Mouse (Mus musculus) forelimb bud, embryonic 11.5 days (tissue): ENCODE data around the gene Lmf2.
A peak's percentile ranks its signal among the peaks of the same experiment; 100 is the strongest.

Experiments used
- DNase-seq: peaks from one replicate; pipeline ENCODE4 v3.0.0-alpha.2; 2012; ENCODE audit warnings: low read depth, low spot score

Gene Lmf2

DNA sequence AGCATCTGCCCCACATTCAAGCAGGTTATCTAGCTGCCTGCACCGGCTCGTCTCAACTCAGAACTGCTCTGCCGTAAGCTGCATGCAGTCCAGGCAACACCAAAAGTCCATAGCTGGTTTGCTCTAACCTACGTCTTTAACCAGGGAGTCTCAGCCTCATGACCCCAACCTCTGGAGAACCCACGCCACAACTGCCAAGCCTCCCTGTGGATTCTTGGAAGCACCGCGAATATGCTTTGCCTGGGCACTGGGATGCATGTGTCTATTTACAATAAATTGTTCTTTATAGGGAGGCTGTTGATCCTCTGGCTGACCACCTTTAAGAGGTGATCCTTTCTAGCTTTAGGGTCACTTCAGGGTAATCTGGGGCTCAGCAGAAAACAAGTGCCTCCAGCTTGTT, 17.1 kb upstream of the Lmf2 start:
- DNase-seq = no peak

DNA sequence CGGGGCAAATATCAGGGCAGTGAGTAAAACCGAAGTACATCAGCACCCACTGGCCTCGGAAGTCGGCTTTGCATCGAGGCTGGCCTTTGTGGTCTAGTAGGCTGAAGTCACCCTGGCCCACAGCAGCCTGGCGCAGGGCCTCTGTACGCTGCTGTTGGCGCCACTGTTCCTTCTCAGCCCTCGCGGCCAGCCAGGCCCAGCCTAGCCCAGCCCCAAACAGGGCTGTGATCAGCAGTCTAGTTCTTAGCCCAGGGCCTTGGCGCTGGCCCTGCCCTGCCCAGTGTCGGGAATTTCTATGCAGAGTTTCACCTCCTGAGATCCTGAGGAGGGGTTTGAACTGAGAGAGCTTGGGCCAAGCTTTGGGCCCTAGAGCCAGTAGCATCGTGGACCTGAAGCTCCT, 16.6 kb upstream of the Lmf2 start:
- DNase-seq = no peak

DNA sequence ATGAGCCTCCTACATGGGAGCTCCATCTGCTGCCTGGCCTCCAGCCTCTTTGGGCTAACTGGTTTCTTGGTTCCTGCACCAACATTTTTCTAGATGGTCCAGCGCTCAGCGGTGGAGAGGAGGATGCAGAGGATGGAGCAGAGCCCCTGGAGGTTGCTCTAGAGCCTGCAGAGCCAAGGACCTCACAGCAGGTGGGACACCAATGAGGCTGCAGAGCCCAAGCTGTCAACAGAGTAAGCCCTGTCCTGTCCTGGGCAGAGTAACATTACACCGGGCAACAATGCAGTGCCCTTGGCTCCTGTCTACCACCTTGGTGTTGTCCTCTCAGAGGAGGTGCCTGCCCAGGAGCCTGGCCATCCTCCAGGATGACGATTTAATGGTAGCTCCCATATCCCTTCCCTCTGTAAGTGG, 9.7 kb upstream of the Lmf2 start:
- DNase-seq = no peak

DNA sequence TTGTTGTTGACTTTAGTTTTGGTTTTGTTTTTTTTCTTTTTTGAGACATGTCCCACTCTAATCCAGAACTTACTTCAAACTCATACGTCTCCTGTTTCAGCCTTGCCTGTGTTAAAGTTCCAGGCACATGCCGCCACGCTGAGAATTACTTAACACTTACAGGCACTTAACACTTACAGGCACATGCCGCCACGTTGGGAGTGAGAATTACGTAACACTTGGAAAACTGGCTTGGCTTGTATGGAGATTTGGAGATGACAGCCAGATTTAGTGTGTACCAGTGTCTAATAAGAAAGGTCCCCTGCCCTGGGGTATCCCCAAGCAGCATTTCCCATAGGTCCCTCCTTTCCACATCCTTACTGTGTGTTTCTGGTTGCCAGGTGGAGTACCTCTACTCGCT, 7.6 kb upstream of the Lmf2 start:
- DNase-seq = no peak

DNA sequence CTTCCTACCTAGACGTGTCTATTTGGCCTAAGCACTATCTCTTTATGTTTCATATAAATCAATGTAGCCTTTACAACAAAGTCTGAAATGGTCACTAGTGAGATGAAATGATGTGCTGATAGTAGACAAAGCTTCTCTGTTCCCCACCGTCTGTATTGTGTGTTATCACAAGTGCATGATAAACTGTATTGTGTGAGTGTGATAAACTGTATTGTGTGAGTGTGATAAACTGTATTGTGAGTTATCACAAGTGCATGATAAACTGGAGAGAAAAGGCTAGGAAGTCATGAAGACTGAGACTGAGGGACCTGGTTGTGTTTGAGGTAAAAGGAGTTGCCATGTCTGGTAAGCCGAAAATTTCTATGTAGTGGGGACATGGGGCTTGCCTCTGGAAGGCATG, 3.3 kb upstream of the Lmf2 start:
- DNase-seq = no peak

DNA sequence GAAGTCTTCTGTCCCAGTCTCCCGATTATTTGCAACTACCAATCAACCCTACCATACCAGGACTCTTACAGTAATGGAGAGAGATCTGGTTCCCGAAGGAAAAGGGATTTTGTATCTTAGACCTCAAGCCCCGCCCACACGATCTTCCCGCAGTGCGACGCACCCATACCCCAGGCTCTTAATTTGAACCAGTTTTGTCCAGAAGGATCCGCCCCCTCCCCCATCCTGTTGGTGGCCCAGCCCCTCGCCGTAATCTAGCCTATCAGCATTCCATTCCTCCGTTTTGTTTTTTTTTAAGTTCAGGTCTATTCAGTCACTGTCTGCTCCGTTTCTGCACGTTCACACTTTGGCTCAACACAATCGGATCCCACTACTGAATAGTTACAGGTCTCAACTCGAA, 913 bp upstream of the Lmf2 start:
- peak; percentile 93 for DNase-seq

DNA sequence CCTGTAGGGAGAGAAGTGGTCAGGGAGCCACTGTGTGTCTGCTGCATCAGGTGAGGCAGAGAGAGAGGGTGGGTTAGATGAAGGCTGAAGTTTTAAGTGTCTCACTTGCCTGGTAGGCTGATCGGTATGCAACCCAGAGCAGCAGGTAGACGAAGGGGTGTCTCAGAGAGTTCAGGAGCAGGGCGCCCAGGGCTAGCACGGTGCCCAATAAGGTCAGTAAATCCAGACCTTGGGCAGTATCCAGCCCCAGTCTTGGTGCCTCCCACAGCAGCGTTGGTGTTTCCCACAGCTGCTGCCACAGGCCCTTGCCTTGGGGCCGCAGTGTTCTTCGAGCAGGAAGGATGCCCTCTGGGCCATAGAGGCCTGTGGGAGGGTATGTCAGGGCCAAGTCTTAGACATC, 1.0 kb downstream of the Lmf2 start:
- DNase-seq = no peak

DNA sequence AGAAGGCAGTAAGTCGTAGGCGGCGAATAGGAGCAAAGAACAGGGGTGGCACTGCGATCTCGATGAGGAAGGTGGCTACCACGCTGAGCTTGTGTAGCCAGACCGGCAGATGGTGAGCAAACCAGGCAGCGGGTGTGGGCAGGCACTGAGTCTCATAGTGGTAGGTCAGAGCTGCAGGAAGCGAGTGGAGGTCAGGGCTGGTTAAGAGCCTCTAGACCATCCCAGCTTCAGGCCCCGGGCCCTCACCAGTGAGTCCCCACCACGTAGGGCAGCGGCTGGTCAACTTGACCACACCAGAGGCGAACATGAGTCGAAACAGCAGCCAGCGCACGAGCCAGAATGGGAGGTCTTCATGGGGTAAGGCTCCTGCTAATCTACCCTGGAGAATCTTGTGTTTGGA, 1.6 kb downstream of the Lmf2 start:
- DNase-seq = no peak

DNA sequence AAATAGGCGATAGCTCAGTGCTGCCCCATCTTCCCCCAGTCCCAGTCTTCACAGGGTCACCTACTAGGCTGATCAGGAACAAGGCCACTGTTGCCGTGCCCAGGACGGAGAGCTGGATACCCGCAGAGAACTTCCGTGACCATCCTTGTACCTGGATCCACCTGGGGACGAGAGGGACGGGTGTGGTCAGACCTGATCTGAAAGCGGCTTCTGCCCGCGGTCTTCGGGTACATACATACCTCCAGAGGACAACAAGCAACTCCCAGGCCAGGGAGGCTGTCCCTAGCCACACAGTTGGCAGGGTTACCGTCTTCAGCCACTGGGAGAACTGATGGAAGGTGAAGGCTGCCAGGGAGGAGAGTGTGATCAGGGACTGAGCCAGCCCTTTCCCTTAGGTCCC, 2.7 kb downstream of the Lmf2 start:
- no peak for DNase-seq

DNA sequence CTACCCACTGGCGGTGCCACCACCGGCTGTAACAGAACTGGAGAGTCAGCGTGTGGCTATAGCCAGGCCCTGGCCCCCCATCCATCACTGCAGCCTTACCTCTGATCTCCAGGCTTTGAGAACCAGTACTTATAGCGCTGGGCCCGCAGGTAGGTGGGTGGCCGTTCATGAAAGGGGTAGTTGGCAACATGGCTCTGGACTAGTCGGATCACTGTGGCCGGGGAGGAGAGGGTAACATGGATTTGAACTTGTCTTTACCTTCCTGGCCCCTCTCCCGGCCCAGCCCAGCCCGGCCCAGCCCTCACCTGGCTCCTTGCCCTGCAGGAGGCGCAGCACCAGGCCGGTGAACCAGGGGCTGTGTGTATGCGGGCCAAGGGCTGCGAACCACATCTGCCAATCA, 3.4 kb downstream of the Lmf2 start:
- DNase-seq = no peak

DNA sequence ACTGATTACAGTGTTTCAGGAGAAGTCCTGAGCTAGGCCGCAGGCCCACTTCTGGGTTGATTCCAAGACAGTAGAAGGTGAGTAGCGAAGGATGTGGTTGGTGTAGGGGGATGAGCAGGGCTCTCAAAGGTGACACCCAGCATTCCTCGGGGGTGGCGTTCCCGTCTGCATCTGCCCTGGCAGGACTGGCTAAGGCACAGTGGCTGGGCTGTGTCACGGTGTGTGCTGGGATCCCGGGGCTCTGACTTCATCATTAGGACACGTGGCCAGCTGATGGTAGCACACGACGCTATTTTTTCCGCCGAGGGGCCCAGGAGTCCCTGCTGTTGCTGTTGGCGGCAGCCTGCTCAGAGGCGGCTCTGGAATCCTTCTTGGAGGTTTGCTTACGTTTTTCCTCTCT, 4.2 kb downstream of the Lmf2 start:
- DNase-seq = no peak

DNA sequence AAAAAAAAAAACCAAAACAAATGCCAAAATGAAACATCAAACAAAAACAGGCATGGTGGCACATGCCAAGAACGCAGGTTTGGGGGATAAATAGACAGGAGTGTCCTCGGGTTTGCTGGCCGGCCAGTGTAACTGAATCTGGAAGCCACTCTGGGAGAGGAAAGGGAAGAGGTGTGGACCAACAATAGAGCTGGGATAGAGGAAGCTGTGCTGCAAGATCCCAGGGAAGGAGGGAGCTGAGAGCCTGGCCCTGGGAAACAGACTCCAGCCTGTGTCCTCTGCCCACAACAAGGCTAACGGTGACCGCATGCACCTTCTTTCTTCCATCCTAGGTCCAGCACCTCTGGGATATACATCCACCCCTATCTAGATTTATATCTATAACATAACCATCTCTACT, 5.0 kb downstream of the Lmf2 start:
- no peak for DNase-seq

DNA sequence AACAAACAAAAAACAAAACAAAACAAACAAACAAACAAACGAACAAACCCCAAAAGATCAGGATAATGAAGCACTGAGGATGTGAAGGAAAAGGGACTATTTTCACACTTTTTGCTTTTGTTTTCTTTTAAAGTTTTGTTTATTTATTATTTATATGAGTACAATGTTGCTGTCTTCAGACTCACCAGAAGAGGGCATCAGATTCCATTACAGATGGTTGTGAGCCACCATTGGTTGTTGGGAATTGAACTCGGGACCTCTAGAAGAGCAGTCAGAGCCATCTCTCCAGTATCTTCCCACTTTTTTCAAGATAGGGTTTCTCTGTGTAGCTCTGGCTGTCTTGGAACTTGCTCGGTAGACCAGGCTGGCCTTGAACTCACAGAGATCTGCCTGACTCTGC, 12.1 kb downstream of the Lmf2 start:
- DNase-seq = no peak

DNA sequence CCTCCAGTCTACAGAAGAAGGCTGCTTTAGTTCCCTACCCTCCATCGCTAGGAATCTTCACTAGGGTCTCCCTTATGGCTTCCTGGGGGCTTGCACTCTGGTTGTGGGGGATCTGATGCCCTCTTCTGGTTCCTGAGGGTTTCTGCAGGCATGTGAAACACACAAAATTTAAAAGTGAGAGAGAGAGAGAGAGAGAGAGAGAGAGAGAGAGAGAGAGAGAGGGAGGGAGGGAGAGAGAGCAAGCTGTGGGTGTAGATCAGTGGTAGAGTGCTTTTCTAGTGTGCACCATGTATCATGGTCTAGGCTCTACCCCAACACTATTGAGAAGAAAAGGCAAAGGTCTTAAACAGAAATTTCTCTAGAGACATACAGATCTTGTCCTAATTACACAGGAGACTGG, 13.8 kb downstream of the Lmf2 start:
- no peak for DNase-seq

DNA sequence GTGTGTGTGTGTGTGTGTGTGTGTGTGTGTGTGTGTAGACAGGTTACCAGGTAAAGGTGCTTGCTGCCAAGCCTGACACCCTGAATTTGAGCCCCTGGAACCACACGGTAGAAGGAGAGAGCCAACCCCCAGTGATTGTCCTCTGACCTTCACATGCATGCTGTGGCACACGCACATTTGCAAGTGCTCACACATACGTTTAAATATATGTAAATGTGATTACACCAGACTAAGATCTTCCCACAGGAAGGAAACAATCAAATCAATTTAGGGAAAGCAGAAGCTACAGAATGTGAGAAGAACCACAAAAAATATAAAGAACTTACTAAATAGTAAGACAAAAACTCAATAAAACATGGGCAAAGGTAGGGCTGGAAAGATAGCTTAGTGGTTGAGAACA, 15.3 kb downstream of the Lmf2 start:
- DNase-seq = no peak

DNA sequence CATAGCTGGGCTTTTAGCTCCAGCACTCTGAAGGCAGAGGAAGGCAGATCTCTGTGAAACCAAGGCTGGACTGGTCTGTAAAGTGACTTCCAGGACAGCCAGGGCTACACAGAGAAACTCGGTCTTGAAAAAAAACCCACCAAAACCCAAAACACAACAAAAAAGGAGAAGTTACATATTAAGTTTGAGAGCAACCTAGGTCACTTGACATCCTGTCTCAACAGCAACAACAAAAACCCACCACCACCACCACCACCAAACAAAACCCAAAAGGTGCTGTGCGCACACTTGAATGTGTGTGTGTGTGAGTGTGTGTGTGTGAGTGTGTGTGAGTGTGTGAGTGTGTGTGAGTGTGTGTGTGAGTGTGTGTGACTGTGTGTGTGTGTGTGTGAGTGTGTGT, 15.8 kb downstream of the Lmf2 start:
- no peak for DNase-seq

DNA sequence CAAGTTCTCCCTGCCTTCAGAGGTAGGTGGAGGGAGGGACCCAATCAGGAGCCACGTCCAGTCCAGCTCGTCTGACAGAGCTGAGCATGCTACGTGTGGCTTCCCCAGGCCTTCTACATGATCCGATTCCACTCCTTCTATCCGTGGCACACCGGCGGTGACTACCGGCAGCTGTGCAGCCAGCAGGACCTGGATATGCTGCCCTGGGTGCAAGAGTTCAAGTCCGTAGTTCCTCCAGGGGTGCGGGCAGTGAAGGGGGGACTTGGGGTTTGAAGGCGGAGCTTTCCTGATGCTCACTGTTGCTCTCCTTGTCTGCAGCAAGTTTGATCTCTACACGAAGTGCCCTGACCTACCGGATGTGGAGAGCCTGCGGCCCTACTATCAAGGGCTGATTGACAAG, 19.0 kb downstream of the Lmf2 start:
- DNase-seq = no peak

DNA sequence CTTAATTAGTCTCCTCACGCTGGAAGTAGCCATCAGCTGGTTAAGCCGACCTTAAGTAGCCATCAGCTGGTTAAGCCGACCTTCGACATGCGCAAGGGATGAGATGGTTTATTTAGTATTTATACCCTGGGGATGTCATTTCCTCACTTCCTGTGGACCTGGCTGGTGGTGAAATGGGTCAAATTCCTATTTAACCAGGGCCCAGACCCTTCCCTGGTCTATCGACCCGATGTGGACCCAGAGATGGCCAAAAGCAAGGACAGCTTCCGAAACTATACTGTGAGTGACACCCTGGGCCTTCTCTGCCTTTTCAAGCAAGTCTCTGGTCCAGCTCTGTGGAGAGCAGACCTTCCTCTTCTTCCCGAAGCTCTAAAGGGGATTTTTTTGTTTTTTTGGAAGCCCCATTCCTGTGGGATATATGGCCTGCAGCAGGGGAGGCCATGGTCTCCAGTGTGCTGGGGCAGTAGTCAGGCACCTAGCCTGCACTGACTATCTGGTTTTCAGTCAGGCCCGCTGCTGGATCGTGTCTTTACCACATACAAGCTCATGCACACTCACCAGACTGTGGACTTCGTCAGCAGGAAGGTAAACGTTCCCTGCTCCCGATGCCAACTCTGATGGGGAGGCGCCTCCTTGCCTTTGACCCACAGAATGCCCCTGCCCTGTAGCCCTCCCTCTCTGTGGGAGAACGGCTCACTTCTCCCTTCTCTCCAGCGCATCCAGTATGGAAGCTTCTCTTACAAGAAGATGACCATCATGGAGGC, 20.5 kb downstream of the Lmf2 start:
- no peak for DNase-seq

DNA sequence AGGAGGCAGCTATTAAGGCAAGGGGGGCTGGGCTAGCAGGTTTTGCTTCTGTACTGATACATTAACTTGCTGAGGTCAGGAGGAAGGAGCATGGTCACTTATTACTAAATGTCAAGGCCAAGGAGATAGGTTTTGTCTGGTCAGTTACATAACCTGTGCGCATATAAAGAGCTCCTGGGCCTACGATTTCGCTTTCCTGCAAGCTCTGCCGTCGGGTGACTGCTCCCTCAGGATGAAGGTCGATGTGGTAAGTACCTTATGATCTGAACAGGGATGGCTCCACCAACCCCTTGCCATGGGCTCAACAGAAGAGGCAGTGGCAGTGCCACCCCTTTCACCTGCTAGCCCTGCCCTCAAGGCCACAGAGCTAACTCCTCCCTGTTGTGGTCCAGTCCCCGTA, 21.2 kb downstream of the Lmf2 start, which contains the start of gene Miox:
Gene Miox (plus strand): TSS at position 128 of the 400 bp plus-strand sequence.
- no peak for DNase-seq

DNA sequence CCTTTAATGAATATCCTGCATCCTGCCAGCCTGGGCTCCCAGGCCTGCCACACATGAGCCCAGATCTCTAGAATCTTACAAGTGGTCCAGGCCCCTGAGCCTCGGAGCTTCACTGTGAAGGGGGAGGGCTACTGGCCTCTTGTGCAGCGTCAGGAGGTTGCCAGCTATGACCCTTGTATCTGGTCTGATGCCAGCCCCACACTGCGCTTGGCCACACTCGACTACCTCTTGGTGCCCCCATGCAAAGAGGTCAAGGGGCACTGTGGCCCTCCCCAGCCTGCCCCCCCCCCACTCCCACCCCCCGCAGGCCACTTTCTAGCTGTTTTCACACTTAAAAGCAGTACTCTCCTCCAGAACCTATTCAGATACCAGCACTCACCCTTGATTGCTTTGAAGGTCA, 29.0 kb downstream of the Lmf2 start:
- DNase-seq = no peak

DNA sequence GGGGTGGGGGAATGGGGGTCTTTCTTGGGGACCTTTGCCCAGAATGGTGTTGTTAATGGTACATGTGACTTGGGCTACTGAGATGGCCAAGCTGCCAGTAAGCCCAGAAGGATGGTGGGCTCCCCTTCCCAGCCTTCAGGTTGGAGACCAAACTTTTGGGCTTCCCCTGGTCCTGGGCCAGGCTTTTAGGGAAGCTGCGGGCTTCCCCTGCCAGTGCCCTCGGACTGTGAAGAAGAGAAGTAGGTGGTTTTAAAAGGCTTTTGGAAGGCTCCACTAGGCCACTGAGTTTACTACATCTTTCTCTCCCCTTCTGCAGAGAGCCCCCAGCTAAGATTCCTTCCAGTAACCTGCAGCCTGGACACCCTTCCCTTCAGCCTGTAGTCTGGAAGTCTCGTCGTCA, 31.8 kb downstream of the Lmf2 start:
- no peak for DNase-seq

DNA sequence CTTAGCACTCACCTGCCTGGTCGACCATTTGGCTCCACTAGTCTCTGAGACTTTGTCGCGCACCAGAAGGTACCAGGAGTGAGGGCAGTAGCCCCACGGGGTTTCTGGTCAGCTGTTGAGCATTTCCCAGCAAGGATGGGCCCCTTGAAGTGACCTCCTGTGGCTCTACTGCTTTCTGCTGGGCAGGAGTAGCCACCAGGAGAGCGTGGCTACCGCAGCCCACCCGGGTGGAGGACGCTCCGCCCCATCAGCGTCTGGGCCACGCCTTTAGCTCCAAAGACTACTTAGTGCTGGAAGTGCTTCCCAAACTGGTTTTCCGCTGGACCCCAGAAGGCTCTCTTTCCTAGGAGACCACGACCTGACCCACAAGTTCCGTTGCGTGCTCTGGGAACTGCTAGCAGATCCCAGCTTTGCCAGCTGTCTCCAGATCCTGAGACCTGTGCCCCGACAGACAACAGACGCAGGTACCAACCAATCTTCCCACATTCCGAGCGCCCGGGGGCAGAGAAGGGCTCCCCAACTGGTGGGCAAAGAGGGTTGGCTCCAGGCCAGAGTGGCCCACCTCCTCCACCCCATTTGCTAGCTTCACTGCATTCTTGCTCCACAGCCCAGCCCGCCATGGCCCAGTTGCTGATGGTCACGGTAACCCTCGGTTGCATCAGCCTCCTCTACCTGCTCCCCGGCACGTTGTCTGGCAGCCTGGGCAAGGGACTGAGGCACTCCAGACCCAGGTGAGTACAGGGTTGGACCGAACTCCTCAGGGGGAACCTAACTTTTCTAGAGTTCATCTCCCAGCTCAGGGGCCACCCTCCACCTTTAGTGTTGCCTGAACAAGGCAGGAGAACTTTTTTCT, 32.6 kb downstream of the Lmf2 start, which contains the start of gene Adm2:
Gene Adm2 (plus strand): TSS at position 51 of the 853 bp plus-strand sequence.
- no peak for DNase-seq

DNA sequence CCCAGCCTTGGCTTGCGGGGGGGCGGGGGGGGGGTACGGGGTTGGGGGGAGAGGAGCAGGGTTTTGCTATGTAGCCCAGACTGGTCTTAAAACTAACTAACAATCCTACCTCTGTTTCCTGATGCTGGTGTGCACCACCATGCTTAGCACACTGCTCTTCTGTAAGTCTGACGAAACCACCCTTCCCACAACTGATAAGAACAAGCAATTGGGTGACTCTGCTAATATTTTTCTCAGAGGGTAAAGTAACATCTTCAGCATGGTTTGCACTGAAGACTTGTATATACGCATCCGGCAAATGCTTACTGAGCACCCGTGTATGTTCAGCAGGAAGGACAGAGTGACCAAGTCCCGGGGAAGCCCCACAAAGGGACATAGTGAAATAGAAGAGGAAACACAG, 34.2 kb downstream of the Lmf2 start:
- no peak for DNase-seq
